Mouse (Mus musculus) megakaryocyte, embryonic 14.5 days (primary cell): ENCODE data around the gene Synpo2l. TPM values are rescaled to one million over a fixed set of nuclear protein-coding genes. Genes with fewer than 3 reads are reported as not detected.

Experiments
- H3K27me3 ChIP-seq: replicated peaks from 2 replicates; pipeline ENCODE3; 2012; ENCODE audit warnings: inconsistent platforms
- H3K36me3 ChIP-seq: replicated peaks from 2 replicates; pipeline ENCODE3; 2012; ENCODE audit warnings: low read length, inconsistent platforms, mixed read lengths
- H3K4me1 ChIP-seq: 2 replicates; pipeline ENCODE4 v1.6.1; 2012; ENCODE audit warnings: inconsistent platforms
- H3K4me3 ChIP-seq: replicated peaks from 2 replicates; pipeline ENCODE3; 2012; ENCODE audit warnings: moderate library complexity, mild to moderate bottlenecking, inconsistent platforms
- H3K9me3 ChIP-seq: 2 replicates; pipeline ENCODE4 v1.6.1; 2012; ENCODE audit warnings: inconsistent platforms
- FLI1 ChIP-seq: IDR thresholded peaks from 2 replicates; pipeline ENCODE4 v1.6.1; 2012; ENCODE audit warnings: low read length, inconsistent platforms, mixed read lengths
- GATA1 ChIP-seq: IDR thresholded peaks from 3 replicates; pipeline ENCODE4 v1.6.1; 2012; ENCODE audit warnings: mixed read lengths, low read length, inconsistent platforms, borderline replicate concordance
- polyA plus RNA-seq: library from polyadenylated mRNA; stranded (reverse); fragments of >175 nt; gene quantifications from 2 replicates; pipeline ENCODE4 v1.2.3, GENCODE M21; 2012; ENCODE audit warnings: low replicate concordance; ENCODE audit not compliant: insufficient read depth

Gene Synpo2l
- polyA plus RNA-seq, 1 experiment: 0.23 TPM

- Histone ChIP-seq H3K27me3 (no peaks in the 10 kb centered on the region), H3K4me1 (peaks cover 79% of the 10 kb centered on the region), H3K36me3 (peaks cover 36% of the 10 kb centered on the region), H3K9me3 (no peaks in the 10 kb centered on the region), H3K4me3 (no peak overlapping the region)
- TF ChIP-seq GATA1: no peak
- TF ChIP-seq FLI1: no peak
These were observed 30.4 kb upstream of the Synpo2l start for GRCm38 (mm10) chr14:20698515-20698914.

GRCm38 (mm10) chr14:20696986-20697385 is 28.8 kb upstream of the Synpo2l start:
- Histone ChIP-seq H3K4me1 (peaks cover 93% of the 10 kb centered on the region), H3K27me3 (no peaks in the 10 kb centered on the region), H3K4me3 (peak overlapping the region; percentile 80), H3K36me3 (peaks cover 51% of the 10 kb centered on the region), H3K9me3 (no peaks in the 10 kb centered on the region)
- TF ChIP-seq GATA1 (no peak), FLI1 (no peak)

- Histone ChIP-seq H3K9me3 (no peaks in the 10 kb centered on the region), H3K4me3 (peak overlapping the region; percentile 96), H3K4me1 (peaks cover 93% of the 10 kb centered on the region), H3K27me3 (no peaks in the 10 kb centered on the region), H3K36me3 (peaks cover 62% of the 10 kb centered on the region)
- TF ChIP-seq GATA1 (no peak), FLI1 (no peak)
These were observed 27.8 kb upstream of the Synpo2l start for GRCm38 (mm10) chr14:20695761-20696520.

- Histone ChIP-seq H3K4me1 (peaks cover 90% of the 10 kb centered on the region), H3K27me3 (no peaks in the 10 kb centered on the region), H3K4me3 (peak within 1 kb of the TSS; percentile 96), H3K36me3 (peaks cover 65% of the 10 kb centered on the region), H3K9me3 (no peaks in the 10 kb centered on the region)
- no peak for TF ChIP-seq GATA1
- TF ChIP-seq FLI1: no peak
These were observed 27.0 kb upstream of the Synpo2l start, which contains the start of gene Fut11 for GRCm38 (mm10) chr14:20694884-20695760. Gene Fut11 (plus strand): TSS chr14:20694968.

- no peak for TF ChIP-seq FLI1
- no peak for TF ChIP-seq GATA1
- Histone ChIP-seq H3K4me3 (peak overlapping the region; percentile 96), H3K9me3 (no peaks in the 10 kb centered on the region), H3K4me1 (peaks cover 83% of the 10 kb centered on the region), H3K27me3 (no peaks in the 10 kb centered on the region), H3K36me3 (peaks cover 67% of the 10 kb centered on the region)
These were observed 26.2 kb upstream of the Synpo2l start for GRCm38 (mm10) chr14:20694185-20694883.

- H3K27me3 ChIP-seq: no peaks in the 10 kb centered on the region
- H3K4me3 ChIP-seq: peak overlapping the region; percentile 96
- TF ChIP-seq FLI1 (no peak), GATA1 (no peak)
- no peaks in the 10 kb centered on the region for H3K9me3 ChIP-seq
- peaks cover 78% of the 10 kb centered on the region for H3K4me1 ChIP-seq
- peaks cover 68% of the 10 kb centered on the region for H3K36me3 ChIP-seq
These were observed 25.5 kb upstream of the Synpo2l start for GRCm38 (mm10) chr14:20693589-20694101.

GRCm38 (mm10) chr14:20691772-20692171 is 23.6 kb upstream of the Synpo2l start:
- H3K4me1 ChIP-seq: peaks cover 59% of the 10 kb centered on the region
- TF ChIP-seq GATA1 (no peak), FLI1 (no peak)
- H3K9me3 ChIP-seq: no peaks in the 10 kb centered on the region
- peak overlapping the region; percentile 50 for H3K4me3 ChIP-seq
- no peaks in the 10 kb centered on the region for H3K27me3 ChIP-seq
- H3K36me3 ChIP-seq: peaks cover 77% of the 10 kb centered on the region

- H3K27me3 ChIP-seq: no peaks in the 10 kb centered on the region
- peaks cover 99% of the 10 kb centered on the region for H3K36me3 ChIP-seq
- H3K4me1 ChIP-seq: peaks cover 38% of the 10 kb centered on the region
- TF ChIP-seq GATA1 (no peak), FLI1 (no peak)
- no peaks in the 10 kb centered on the region for H3K9me3 ChIP-seq
- H3K4me3 ChIP-seq: no peak overlapping the region
These were observed 20.9 kb upstream of the Synpo2l start for GRCm38 (mm10) chr14:20689009-20689408.

- Histone ChIP-seq H3K27me3 (no peaks in the 10 kb centered on the region), H3K4me1 (peaks cover 28% of the 10 kb centered on the region), H3K36me3 (peaks cover 100% of the 10 kb centered on the region), H3K4me3 (no peak overlapping the region), H3K9me3 (no peaks in the 10 kb centered on the region)
- TF ChIP-seq GATA1 (no peak), FLI1 (no peak)
These were observed 18.4 kb upstream of the Synpo2l start for GRCm38 (mm10) chr14:20686576-20686975.

- peaks cover 100% of the 10 kb centered on the region for H3K36me3 ChIP-seq
- TF ChIP-seq GATA1: no peak
- TF ChIP-seq FLI1: no peak
- H3K4me3 ChIP-seq: no peak overlapping the region
- no peaks in the 10 kb centered on the region for H3K27me3 ChIP-seq
- H3K4me1 ChIP-seq: peaks cover 38% of the 10 kb centered on the region
- no peaks in the 10 kb centered on the region for H3K9me3 ChIP-seq
These were observed 14.3 kb upstream of the Synpo2l start for GRCm38 (mm10) chr14:20682498-20682897.
